Mouse (Mus musculus) ovary, postnatal 10 days (tissue): ENCODE data around the gene Vhl.
"Not testable (repeated sequence)": the region's sequence is repeated elsewhere in the genome, so short reads cannot be mapped to it uniquely, and the experiment has no call there.

ENCODE experiments used
- DNase-seq: peaks from one replicate; pipeline ENCODE4 v3.0.0; 2022; ENCODE audit warnings: low spot score

Gene Vhl

GRCm38 (mm10) chr6:113661353-113662241 lies 37.8 kb downstream of the Vhl start:
- DNase-seq = no peak

DNA sequence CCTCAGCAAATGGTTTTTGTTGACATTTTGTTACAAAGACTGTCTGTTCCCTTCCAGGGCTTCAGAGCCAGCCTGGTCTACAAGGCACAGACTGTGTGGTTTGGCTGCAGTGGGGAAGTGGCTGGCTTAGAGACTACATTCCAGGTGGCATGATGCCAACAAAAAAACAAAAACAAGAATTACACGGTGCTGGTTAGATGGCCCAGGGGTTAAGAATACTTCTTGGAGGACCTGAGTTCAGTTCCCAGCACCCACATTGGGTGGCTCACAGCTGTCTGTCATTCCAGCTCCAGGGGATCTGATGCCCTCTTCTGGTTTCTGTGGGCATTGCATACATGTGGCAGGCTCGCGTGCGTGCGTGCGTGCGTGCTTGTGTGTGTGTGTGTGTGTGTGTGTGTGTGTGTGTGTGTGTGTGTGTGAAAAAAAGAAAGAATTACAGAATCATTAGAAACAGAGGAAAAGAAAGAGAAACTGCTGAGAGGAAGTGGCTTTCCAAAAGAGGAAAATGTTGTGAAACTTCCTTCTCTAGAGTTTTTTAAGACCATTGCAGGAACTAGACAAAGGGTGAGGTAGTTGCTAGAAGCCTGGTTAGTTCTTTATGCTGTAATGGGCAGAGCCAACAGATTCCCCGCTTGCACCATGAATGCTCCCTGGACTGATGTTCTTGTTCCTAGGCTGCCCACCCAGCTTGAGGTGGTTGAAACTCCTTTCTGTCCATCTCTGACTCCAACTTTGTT lies 39.4 kb downstream of the Vhl start:
- no peak for DNase-seq

DNA sequence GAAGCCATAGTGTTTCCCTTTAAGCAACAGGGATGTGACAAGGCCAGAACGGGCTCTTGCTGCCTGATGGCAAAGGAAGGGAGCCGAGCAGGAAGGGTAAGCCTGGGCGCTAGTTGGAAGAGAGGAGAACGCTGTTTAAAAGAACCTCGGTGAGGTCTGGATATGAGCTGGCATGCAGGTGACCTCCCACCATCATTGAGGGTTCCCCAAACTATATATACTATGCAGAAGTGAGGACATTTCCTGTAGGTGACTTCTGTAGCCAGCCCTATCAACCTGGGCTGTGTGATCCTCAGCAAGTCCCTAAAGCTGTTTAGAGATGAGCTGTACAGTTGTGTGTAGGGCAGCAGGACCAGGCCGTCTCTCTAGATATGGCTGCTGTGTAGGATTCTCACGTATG lies 40.5 kb downstream of the Vhl start:
- no peak for DNase-seq

- DNase-seq = no peak
Observed at GRCm38 (mm10) chr6:113667611-113668122, 43.9 kb downstream of the Vhl start.

DNA sequence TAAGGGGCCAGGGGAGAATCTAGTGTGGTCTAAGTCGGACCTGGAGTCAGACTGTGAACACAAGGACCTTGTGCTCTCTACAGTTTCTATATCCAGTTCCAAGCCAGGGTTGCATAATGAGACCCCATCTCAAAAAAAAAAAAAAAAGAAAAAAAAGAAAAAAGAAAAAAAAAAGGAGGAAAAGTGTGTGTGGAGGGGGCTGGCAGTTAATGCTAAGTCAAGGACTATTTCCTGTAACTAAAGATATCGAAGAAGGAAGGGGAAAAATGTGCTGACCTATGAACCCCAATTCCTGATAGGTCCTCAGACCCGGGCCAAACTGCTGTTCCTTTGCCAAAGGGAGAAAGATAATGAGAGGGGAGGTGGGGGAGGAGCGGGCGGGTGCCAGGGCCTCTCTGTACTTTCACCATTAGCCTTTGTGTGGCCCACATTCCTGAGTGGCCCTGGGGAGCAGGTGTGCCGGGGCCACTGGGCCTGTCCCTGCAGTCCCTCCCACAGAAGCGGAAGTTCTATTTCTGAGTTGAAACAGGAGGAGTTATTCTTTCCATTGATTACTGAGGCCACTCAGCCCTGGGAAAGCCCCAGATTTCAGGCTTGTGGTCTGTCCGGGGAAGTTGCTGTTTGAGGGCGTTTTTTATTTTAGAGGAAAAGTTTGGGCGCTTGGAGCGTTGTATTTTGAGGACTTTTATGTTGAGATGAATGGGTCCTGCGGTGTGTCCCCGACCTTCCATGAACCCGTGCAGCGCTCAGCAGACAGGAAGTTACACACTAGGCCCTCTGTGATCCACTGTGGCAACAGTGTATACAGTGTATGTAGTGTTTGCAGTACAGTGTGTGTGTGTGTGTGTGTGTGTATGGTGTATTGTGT lies 44.8 kb downstream of the Vhl start:
- no peak for DNase-seq

DNA sequence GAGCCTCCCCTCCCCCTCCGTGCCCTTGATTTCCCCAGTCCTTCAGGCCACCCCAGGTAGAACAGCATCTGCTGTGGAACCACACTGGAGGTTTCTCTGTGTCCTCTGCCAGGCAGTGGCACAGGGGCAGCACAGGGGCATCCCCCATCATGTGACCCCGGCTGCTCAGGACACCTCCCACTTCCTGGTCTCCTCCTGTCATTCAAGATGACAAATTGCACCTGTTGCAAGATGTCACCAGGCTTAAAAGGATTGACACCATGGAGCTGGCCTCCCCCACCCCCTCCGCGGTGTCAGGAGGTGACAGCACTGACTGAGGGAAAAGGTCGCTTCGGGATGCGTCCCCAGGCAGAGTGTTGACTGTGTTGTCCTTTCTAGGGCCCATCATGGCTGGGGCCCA lies 46.1 kb downstream of the Vhl start:
- no peak for DNase-seq

- DNase-seq = not testable (repeated sequence)
Observed at GRCm38 (mm10) chr6:113672029-113672428, 48.3 kb downstream of the Vhl start.

DNA sequence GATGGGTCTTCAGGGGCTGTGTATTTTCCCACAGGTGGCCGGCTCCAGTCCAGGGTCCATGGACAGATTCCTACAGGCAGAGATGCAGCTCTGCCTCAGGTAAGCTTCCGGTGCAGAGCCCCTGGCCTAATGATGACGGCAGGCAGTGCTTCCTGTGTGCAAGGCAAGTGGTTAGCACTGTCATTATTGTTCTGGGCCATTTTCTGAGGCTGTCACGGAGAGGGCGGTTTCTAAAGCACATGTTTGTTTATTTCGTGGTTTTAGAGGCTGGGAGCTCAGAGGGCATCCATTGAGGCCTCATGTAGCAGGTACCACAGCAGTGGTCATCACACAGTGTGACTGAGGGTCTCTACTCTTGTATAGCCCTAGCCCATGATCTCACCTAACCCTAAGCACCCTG lies 49.2 kb downstream of the Vhl start:
- DNase-seq = no peak

DNA sequence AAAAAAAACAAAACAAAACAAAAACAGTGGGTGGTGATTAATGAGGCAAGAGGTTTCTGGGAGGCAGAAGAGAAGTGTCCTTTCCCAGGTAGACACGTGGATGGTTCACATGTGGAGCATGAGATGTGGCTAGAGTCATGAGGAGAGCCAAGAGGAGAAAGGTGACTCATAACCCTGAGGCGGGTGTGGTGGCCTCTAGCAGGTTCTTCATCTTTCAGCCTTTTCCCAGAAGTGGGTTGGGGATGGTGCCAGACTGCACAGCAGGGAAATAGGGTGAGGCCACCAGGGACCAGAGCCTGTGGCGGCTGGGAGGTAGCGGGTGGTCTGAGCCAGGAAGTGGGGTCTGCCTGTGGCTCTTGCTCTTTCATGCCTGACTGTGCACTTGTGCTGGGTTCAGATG lies 51.5 kb downstream of the Vhl start:
- no peak for DNase-seq

GRCm38 (mm10) chr6:113675991-113676390 lies 52.2 kb downstream of the Vhl start:
- DNase-seq = no peak

- no peak for DNase-seq
Observed at GRCm38 (mm10) chr6:113677070-113677734, 53.4 kb downstream of the Vhl start.

DNA sequence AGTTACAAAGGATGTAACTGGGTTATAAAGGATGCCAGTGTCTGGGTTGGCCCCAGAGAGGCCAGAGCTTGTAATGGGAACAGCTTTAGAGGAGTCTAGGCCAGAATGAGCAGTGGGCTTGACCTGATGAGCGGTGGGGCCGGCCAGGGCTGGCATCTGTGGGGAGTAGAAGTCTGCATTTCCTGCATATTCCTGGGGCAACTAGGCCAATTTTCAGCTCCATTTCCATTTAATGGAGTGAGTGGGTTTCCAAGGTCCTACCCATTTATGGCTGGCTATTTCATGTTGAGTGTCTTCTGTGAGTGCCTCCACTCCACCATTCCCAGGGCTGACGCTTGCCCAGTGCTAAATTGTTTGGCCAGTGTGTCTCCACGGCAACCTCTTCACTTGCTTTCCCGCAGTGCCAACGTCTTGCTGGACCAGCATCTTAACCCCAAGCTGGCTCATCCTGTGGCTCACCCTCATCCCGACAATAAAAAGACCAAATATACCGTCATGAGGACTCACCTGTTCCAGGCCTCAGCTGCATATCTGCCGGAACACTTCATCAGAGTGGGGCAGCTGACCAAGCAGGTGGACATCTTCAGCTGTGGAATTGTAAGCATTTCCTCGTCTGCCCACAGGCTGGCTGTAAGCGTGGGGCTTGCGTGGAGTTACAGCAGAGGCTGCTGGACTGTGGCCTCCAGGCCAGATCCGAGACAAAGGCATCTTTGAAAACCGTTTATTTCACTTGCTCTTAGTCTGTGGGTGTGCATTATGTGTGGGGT lies 54.7 kb downstream of the Vhl start:
- DNase-seq = no peak

DNA sequence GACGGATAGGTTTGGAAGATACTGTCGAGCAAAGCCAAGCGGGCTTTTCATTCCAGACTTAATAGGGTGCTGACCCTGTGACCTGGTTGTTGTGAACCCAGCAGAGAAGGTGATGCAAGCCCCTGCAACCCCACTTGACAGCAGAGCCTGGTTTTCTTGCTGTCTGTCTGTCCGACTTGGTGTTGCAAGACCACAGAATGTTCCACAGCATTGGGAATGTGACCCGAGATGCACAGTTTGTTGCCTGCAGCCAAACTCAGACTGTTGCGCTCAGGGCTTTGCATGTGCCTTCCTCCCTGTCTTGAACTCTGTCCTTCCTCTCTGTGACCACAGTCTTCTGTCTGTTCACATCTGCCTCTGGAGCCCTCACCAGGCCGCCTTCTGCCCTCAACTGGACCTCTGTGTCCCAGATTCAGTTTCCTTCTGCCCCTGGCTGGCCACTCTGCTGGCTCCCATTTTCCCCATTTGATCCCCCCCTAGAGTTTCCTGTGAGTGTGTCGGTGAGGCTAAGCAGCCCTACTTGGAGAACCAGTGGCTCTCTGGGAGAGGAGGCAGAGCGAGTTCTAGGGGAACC lies 56.3 kb downstream of the Vhl start:
- DNase-seq = no peak
